Mouse (Mus musculus) retina, embryonic 14.5 days (tissue): Measurements from ENCODE around the gene Ncoa7.
"Not testable (repeated sequence)": the region's sequence is repeated elsewhere in the genome, so short reads cannot be mapped to it uniquely, and the experiment has no call there.

ENCODE experiments used
- DNase-seq: peaks from one replicate; pipeline ENCODE4 v3.0.0-alpha.2; 2015; ENCODE audit warnings: low spot score

The Ncoa7 gene

DNA sequence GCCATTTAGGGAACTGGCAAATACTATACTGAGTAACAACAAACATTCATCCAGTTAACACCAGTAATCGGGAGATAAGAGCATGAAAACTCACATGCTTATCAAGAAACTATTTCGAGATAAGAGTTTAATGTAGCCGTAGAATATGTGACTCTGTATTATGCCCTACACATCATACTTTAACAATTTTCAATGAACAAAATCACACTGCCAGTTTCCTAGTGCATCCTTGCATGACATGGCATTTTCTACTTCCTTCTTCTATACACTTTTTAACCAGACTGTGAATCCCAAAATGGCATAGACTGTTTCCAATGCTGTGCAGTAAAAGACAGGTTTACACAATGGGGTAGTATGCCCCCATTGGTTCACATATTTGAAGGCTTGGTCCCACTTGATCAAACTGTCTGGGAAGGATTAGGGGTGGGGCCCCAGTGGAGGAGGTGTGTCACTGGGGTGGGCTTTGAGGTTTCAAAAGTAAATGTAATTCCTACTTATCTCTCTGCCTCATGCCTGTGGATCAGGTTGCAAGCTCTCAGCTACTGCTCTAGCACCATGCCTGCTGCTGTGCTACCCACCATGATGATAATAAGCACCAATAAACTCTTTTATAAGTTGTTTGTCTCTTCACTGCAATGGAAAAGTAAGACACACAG lies 15.3 kb downstream of the Ncoa7 start:
- no peak for DNase-seq

DNA sequence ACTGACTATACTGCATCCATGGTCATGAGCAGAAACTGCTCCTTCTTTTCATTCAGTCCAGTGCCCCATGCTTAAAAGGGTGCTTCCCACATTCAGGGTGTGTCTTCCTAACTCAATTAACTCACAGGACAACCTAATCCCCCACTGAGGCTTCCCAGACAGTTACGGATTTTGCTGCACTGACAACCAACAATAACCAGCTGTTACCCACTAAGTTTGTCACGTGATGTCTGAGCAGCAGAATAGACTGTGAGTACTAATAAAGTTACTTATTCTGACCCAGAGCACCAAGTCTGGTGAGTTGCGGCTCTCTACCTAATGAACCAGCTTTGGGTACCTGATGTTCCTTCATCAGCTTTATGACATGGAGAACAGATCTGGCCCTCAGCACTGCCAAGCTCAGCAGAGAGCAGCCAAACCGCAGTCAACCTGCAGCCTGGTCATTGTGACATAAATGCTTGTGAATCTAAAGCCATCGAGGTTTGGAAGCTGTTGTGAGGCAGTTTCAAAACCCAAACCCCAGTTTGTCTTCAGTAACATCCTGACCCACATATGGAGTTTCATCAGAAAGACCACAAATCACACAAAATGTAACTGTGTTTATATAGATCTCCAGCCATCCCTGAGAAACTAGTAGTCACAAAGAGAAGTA lies 16.9 kb downstream of the Ncoa7 start:
- DNase-seq, result no peak

DNA sequence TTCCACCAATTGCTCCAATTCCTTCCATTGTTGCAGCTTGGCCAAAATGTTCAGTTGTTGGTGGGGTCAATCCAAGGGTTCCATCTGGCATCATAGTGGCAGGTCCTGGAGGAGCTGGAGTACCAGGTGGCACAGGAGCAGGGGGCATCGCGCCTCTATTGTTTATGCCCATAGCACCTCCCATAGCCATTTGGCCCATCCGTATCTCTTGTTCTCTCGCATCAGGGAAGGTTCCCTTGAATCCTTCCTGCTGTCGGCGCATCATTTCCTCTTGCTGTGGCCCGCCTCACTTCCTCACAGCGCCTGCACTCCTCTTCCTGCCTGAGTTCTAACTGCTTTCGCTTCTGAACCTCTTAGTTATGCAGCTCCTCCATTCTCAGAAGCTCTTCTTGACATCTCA lies 22.2 kb downstream of the Ncoa7 start:
- DNase-seq, result not testable (repeated sequence)

DNA sequence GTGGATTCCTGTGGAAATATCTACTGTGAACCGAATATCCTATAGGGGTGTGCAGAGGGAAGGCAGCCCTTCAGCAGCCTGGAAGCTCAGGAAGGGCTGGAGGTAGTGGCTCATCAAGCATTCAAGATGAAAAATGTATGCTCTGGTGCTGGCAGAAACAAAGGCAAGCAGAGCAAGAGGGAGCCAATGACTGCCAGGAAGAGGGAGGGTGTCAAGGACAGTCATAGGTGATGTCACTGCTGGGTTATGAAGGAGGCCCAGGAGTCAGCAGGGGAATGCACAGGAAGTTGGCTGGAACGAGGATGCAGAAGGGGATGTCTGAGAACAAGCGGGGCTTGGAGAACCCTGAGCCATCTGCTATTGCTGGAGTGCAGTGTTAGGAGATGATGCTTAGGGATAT lies 24.9 kb downstream of the Ncoa7 start:
- peak; percentile 31 for DNase-seq

DNA sequence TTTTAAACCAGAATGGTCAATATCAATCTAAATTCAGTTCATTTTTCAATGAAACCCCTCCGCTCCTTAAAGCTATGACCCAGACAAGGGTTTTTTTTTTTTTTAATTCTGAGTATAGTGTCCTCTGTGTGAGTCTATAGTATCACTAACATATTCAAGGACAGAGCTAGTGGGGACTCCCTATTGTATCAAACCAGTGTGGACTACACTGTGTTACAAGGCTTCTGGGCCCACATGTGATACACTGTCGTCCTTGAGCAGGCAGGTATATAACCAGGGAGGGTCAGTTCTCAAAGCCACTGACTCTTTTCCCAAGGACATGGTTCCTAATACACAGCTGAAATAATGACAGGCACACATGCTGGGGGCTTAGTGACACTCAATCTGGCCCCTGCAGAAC lies 27.1 kb downstream of the Ncoa7 start:
- peak; percentile 31 for DNase-seq

DNA sequence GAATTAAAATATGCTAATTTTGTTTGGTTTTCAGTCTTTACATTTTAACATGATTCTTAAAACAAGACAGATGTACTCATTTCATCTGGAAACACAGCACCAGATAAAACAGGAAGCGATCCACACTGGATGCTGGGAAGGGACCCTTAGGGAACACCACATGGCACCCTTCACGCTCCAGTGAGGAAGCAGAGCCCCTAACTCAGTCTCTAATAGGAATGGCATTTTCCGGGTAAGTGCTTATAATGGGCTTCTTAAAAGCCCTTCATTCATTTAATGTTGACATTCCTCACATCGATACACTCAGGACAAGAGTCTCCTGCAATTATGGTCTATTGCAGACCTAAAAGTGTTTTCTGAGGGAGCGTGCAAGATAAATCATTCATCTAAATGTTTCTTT lies 27.6 kb downstream of the Ncoa7 start:
- DNase-seq, result peak; percentile 68

DNA sequence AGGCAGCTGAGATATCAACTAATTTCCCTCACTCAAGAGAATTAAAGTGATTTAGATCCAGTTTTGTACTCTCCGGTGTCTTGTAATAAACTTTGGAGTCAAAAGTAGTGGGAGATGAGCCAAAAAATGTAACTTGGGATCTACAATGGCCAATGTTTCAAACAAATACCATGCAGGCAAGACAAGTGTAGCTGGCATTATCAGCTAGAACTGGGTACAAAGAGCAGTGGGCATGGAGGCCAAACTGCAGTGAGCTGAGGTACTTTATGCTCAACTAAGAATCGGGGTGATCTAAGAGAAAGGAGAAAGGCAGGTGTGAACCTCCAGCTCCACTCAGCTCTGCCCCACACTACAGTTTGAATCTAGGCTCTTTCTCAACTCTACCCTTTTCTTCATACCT lies 28.7 kb downstream of the Ncoa7 start:
- no peak for DNase-seq

DNA sequence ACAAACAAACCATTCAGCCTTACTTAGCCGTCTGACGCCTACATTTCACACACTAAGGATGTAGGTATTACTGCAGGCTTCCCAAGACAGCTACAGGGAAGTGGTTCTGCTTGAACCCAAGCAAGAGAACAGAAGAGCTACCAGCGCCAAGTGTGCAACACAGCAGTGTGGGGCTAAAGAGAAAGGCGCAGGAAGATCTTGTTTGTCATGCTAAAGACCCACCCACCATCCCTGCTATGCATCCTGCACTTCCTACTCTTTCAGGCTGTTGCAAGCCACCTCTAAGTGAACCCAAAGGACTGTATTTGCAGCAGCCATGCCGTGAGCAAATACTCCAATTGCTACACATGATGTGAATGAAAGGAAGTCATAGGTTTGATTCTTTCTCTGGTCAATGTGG lies 29.9 kb downstream of the Ncoa7 start:
- no peak for DNase-seq

DNA sequence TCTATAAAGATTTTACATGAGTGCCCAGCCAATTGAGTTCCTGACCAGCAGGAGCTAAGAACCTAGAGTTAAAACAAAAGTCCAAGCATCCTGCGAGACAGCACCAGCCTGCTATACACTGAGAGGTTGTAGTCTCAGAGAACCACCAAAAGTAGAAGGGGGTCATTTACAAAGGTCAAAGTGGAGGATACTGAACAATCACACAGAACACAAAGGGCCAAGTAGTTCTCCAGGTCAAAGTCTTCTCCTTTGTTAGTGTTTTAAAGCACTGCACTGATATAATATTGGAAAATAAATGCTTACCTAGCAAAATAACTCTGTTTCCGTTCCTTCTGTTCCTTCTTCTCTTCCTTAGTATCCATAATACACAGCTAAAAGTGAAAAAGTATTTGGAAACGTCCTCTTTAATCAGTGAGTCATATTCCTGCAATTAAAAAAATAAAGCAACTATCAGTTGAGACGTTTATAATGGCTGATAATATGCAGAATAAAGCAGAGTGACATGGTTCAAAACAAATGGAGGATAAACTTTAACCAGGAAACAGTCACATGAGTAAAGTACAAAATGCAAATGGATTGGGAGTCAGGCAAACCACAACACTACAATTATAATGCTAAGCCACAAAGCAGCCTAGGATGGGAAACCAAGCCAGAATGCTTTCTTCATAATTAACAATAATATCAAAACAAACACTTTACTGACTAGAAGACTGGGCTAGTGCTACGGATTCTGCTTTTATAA lies 31.5 kb downstream of the Ncoa7 start:
- no peak for DNase-seq

DNA sequence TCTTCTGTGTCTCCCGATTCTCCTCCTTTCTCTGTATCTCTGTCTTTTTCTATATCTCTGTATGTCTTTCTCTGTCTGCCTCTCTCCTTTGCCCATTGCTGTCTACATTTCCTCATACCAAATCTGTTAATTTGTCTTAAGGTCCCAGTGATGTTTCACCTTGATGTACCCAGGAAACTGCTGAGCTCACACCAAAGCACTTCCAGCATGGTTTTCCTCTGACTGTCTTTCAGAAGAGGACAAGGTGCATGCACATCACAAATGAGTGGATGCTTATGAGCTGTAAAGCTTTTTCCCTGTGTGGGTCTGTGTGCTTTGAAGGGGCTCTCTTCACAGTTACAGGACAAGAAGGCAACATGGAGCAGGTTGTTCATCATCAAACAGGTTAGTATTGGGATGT lies 34.3 kb downstream of the Ncoa7 start:
- DNase-seq, result no peak

DNA sequence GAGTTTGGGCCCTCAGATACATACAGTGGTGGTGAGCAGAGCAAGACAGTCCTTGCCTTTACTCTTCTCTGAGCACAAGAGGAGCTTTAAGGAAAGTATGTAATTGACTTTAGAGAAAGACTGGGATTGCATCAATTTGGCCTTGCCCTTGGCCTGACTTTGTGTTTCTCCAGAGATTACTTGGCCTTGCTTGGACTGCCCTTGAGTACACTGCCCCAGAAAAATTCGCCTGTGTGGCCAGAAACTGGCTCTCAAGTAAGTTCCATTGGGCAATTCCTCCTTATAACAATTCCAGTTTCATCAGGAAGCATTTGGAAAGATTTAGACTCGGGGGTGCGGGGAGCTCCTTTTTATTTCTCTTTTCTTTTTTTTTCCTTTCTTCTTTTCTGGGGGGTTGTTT lies 34.9 kb downstream of the Ncoa7 start:
- no peak for DNase-seq

DNA sequence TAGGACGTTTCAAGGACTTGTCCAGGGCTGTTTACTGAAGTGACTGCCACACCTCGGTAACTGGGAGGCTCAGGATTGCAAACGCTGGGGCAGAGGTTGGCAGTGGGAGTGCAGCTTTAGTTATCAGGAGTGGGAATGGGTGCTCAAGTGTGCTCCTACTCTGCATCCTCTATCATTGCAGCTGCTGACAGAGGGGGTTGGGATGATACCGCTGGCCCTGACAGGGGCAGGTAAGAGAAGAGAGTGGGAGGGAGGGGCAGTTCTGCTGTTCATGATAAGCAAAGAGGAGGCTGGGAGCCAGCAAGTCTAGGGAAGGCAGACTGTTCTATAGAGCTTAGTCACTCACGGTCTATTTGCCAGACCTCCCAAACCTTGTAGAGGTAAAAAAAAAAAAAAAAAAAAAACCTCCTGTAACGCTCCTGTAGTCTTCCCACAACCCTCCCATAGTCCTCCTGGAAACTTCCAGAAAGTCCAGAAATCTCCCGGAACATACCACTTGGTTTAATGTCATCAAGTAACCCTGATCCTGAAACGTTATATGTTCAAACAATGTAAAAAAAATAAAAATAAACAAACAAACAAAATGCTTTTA lies 39.9 kb downstream of the Ncoa7 start:
- no peak for DNase-seq

DNA sequence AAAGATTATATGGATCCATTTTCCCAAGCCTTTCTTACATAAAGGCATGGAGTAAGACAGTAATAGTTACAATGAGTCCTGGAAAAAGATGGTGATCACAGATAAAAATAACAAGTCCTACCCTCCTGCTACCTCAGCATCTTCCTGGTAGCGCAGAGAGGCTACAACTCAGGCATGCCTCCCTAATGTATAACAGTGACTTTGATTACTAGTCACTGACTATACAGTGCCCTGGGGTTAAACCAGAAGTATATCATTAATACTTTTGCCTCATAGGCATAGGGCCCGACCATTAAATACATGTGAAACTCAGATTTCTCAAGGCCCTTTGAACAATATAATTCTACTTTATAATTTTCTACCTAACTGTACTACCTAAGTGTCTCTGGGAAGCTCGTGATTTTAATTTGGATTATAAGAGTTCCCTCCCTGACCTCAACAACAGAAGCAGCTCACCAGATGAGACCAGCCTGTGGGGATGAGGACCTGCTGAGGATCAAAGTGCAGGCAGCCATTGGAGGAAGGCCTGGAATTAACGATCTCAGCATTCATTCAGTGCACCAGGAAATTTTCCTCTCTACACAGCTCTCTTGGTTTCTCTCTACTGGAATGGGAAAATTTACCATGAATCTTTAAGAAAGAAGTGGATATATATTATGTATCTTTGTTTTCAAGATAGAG lies 40.7 kb downstream of the Ncoa7 start:
- no peak for DNase-seq

DNA sequence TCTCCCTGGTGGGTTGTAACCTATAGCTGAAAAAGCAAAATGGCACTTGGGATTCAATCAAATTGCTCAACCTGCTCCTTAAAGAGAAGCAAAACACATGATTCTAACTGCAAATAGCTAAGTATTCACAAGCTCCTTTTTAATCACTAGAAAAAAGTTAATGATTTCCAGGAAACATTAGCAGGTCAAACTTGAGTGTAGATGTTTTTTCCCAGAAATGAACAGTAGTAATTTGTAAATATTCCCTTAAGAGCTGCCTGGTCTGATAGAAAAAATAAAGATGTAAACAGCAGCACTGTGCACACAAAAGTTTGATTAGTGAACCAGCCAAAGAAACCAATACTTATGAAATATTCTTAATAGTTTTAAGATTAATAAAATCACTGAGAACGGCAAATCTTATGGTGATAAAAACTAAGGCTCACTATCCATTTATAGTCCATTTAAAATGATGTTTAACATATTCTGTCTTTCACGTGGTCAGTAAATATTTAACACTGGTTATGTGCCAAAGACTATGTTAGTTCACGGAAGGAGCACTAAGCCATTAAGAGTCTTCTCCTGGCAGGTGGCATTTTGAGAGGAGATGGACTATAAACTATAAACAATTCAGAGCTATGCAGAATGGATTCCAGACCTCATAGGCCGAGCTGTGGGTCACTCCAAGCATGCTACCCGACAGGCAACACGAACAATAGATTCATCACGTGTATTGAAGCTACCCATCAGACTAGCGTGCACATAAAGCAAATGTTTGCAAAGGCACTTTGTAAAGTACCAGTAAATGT lies 43.6 kb downstream of the Ncoa7 start:
- DNase-seq, result no peak

DNA sequence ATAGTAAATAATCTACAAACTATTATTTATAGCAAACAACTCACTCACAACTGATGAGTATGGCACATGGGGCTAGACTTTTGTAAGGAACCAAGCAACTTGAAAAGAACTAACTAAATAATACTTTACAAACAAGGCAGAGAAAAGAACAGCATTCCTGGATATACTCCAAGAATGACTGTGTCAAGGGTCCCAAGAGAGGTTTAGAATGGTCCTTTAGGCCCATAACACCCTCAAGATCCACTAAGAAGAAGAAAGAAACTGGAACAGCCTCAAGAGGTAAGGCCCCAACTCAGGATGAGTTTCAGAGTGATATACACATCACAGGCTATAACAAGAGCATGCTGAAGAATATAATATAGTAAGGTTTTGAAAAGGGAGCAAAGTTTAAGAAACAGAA lies 47.1 kb downstream of the Ncoa7 start:
- DNase-seq, result no peak

DNA sequence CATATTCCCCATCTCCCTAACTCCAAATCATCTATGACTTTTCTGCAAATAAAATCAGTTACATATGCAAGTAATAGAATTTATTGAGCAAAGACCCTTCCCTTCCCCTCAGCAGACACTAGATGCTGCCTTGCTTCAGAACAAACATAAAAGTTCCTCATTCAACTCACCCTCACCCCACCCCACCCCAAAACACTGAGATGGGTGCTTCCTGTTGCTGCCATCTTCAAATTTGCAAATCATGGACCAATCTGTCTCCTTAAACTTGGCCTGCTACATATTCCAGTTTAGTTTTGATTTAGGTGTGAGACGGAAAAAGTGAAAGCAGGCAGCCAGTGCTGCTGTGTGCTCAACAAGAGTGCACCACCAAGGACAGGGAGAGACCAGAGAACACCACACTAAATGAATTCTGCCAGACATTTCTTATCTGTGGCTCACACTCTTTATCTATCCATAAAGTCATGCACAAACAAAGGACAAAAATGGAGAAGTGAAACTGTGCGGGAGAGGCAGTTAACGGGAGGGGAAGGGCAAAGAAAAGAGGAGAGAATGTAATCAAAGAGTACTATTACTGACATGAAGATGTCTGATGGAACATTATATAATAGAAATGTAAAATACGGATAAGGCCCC lies 48.2 kb downstream of the Ncoa7 start:
- no peak for DNase-seq

DNA sequence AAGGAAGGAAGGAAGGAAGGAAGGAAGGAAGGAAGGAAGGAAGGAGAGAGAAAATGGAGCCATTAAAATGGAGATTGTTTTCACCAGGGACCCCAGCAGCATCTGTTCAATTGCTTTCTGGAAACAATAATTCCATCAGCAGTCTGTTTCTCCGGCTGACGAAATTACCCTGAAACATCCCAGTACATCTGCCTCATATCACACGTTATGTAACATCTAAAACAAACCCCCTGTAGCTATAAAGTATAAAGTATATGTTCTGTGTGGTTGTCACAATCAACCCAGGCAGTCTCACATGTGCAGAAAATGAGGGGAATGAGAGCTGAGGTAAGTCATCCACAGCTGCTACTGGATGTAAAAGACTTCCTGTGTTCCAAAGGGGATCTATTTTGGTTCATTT lies 49.0 kb downstream of the Ncoa7 start:
- DNase-seq, result no peak

DNA sequence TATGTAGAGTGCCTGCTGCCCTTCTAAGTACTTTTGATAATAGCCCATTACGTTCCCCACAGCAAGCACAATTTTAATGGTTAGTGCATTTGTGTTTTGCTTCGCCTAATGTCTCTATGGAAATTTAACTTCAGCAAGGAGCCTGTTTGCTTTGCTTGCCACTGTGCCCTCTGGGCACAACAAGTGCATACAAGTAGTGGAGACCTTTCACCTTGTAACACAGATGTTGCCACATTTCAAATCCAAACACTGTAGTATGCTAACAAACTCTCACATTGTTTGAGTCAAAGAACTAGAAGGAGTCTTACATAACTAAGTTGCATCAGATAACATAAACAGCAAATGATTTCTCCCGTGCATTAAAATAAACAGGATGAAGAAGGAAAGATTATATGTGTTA lies 50.6 kb downstream of the Ncoa7 start:
- DNase-seq, result no peak

DNA sequence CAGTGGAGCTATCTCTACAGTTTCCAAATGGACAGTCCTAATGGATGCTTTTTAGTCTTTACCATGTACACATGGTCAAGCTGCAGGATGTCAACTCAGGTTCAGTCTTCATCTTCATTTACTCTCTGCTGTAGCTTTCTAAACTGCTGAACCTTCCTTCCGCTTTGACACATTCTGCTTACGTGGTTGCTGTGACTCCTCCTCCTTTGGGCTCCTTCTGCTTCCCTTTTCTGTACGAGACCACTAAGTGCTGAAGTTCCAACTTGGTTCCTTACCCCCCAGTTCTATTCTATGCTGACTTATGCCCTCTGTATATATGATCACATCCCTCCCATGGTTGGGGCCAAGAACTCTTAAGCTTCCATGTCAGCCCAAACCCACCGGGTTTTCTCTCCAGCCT lies 51.5 kb downstream of the Ncoa7 start:
- no peak for DNase-seq

DNA sequence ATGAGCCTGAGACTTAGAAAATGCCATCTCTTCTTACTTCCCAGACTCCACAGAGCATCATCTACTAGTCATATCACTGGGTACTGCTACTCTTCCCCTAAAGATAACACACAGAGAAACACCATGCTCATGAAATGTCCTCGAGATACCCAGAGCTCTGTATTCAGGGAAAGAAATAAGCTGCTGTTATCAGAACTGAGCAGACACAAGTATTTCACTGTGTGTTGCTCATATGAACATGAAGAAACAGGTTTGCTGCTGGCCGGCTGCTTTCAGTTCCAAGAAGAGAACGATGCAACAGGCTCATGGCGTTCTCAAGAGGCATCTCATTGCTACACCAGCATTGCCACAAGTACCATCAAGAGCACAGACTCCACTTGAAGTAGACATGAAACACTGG lies 53.3 kb downstream of the Ncoa7 start:
- no peak for DNase-seq
